Mouse (Mus musculus): ENCODE measurements around the gene Shank3. TPM values are rescaled to one million over a fixed set of nuclear protein-coding genes. Genes with fewer than 3 reads are reported as not detected.
A peak's percentile ranks its signal among the peaks of the same experiment; 100 is the strongest.

Gene Shank3
- polyA plus RNA-seq, 1 experiment from 2014 or later: 3.5 TPM

GRCm38 (mm10) chr15:89548837-89549236 lies 49.4 kb downstream of the Shank3 start:
- Histone ChIP-seq H3K4me1 (replicated peaks; ENCODE audit: control insufficient read depth, insufficient read depth, low read length) (no peaks in the 10 kb centered on the region; the same call in none of the 2 replicates), H3K4me2 (replicated peaks; ENCODE audit: low read depth, low read length) (peak overlapping the region; percentile 59; the same call in 1 of the 2 replicates), H3K36me3 (ENCODE audit: control insufficient read depth, insufficient read depth, low read length) (no peaks in the 10 kb centered on the region), H3K27ac (ENCODE audit: low read depth, low read length) (no peak overlapping the region), H3K9me3 (ENCODE audit: control insufficient read depth, low read length) (no peaks in the 10 kb centered on the region), H3K4me3 (ENCODE audit: low read depth, low read length) (no peak overlapping the region), H3K9ac (ENCODE audit: low read depth, low read length) (no peak overlapping the region), H3K27me3 (ENCODE audit: control insufficient read depth, insufficient read depth, low read length) (peaks cover 8% of the 10 kb centered on the region)
- ATAC-seq (ENCODE audit: low FRiP score): peak; percentile 41; the same call in 1 of the 2 replicates
- 31% methylated on average over 10 of the region's 11 CpGs for whole genome bisulfite sequencing
- DNase-seq (ENCODE audit: low spot score): no peak

- Histone ChIP-seq H3K36me3 (ENCODE audit: control insufficient read depth, insufficient read depth, low read length) (no peaks in the 10 kb centered on the region), H3K4me2 (replicated peaks; ENCODE audit: low read depth, low read length) (no peak overlapping the region), H3K27ac (ENCODE audit: low read depth, low read length) (no peak overlapping the region), H3K4me1 (replicated peaks; ENCODE audit: control insufficient read depth, insufficient read depth, low read length) (no peaks in the 10 kb centered on the region; the same call in none of the 2 replicates), H3K4me3 (ENCODE audit: low read depth, low read length) (no peak overlapping the region), H3K9me3 (ENCODE audit: control insufficient read depth, low read length) (no peaks in the 10 kb centered on the region), H3K9ac (ENCODE audit: low read depth, low read length) (no peak overlapping the region), H3K27me3 (ENCODE audit: control insufficient read depth, insufficient read depth, low read length) (peaks cover 8% of the 10 kb centered on the region)
- DNase-seq (ENCODE audit: low spot score) (no peak), ATAC-seq (ENCODE audit: low FRiP score) (no peak)
- 92% methylated on average over 8 of the region's 8 CpGs for WGBS
These were observed 51.1 kb downstream of the Shank3 start for GRCm38 (mm10) chr15:89550506-89550905.

- Histone ChIP-seq H3K27me3 (ENCODE audit: control insufficient read depth, insufficient read depth, low read length) (peaks cover 15% of the 10 kb centered on the region), H3K9ac (ENCODE audit: low read depth, low read length) (no peak overlapping the region), H3K27ac (ENCODE audit: low read depth, low read length) (no peak overlapping the region), H3K4me1 (replicated peaks; ENCODE audit: control insufficient read depth, insufficient read depth, low read length) (peaks cover 3% of the 10 kb centered on the region), H3K4me2 (replicated peaks; ENCODE audit: low read depth, low read length) (no peak overlapping the region), H3K36me3 (ENCODE audit: control insufficient read depth, insufficient read depth, low read length) (no peaks in the 10 kb centered on the region), H3K9me3 (ENCODE audit: control insufficient read depth, low read length) (no peaks in the 10 kb centered on the region), H3K4me3 (ENCODE audit: low read depth, low read length) (no peak overlapping the region)
- DNase-seq (ENCODE audit: low spot score): no peak
- ATAC-seq (ENCODE audit: low FRiP score): no peak
- 76% methylated on average over 1 of the region's 1 CpGs for WGBS
These were observed 52.3 kb downstream of the Shank3 start for GRCm38 (mm10) chr15:89551733-89552132.

- WGBS: 84% methylated on average over 6 of the region's 6 CpGs
- Histone ChIP-seq H3K9me3 (ENCODE audit: control insufficient read depth, low read length) (no peaks in the 10 kb centered on the region), H3K27me3 (ENCODE audit: control insufficient read depth, insufficient read depth, low read length) (peaks cover 34% of the 10 kb centered on the region), H3K36me3 (ENCODE audit: control insufficient read depth, insufficient read depth, low read length) (no peaks in the 10 kb centered on the region), H3K27ac (ENCODE audit: low read depth, low read length) (no peak overlapping the region), H3K4me3 (ENCODE audit: low read depth, low read length) (no peak overlapping the region), H3K9ac (ENCODE audit: low read depth, low read length) (no peak overlapping the region), H3K4me1 (replicated peaks; ENCODE audit: control insufficient read depth, insufficient read depth, low read length) (peaks cover 11% of the 10 kb centered on the region; the same call in 1 of the 2 replicates), H3K4me2 (replicated peaks; ENCODE audit: low read depth, low read length) (no peak overlapping the region)
- no peak for DNase-seq (ENCODE audit: low spot score)
- no peak for ATAC-seq (ENCODE audit: low FRiP score)
These were observed 56.2 kb downstream of the Shank3 start for GRCm38 (mm10) chr15:89555591-89555990.

- DNase-seq (ENCODE audit: low spot score) (peak; percentile 57), ATAC-seq (ENCODE audit: low FRiP score) (peak; percentile 64)
- Histone ChIP-seq H3K27me3 (ENCODE audit: control insufficient read depth, insufficient read depth, low read length) (peaks cover 34% of the 10 kb centered on the region), H3K4me3 (ENCODE audit: low read depth, low read length) (peak overlapping the region; percentile 2; the same call in 1 of the 2 replicates), H3K4me2 (replicated peaks; ENCODE audit: low read depth, low read length) (peak overlapping the region; percentile 36), H3K36me3 (ENCODE audit: control insufficient read depth, insufficient read depth, low read length) (no peaks in the 10 kb centered on the region), H3K9me3 (ENCODE audit: control insufficient read depth, low read length) (no peaks in the 10 kb centered on the region), H3K4me1 (replicated peaks; ENCODE audit: control insufficient read depth, insufficient read depth, low read length) (peaks cover 11% of the 10 kb centered on the region; the same call in 1 of the 2 replicates), H3K27ac (ENCODE audit: low read depth, low read length) (no peak overlapping the region), H3K9ac (ENCODE audit: low read depth, low read length) (peak overlapping the region; percentile 16)
- WGBS: 25% methylated on average over 23 of the region's 23 CpGs
These were observed 57.2 kb downstream of the Shank3 start for GRCm38 (mm10) chr15:89556401-89557178.

- Histone ChIP-seq H3K4me1 (replicated peaks; ENCODE audit: control insufficient read depth, insufficient read depth, low read length) (peaks cover 11% of the 10 kb centered on the region; the same call in 1 of the 2 replicates), H3K36me3 (ENCODE audit: control insufficient read depth, insufficient read depth, low read length) (no peaks in the 10 kb centered on the region), H3K9me3 (ENCODE audit: control insufficient read depth, low read length) (no peaks in the 10 kb centered on the region), H3K27ac (ENCODE audit: low read depth, low read length) (no peak overlapping the region), H3K27me3 (ENCODE audit: control insufficient read depth, insufficient read depth, low read length) (peaks cover 34% of the 10 kb centered on the region), H3K4me3 (ENCODE audit: low read depth, low read length) (peak overlapping the region; percentile 17; the same call in 1 of the 2 replicates), H3K4me2 (replicated peaks; ENCODE audit: low read depth, low read length) (peak overlapping the region; percentile 45), H3K9ac (ENCODE audit: low read depth, low read length) (peak overlapping the region; percentile 16; the same call in 1 of the 2 replicates)
- ATAC-seq (ENCODE audit: low FRiP score): no peak
- DNase-seq (ENCODE audit: low spot score): no peak
- WGBS: 7% methylated on average over 33 of the region's 40 CpGs
These were observed 58.0 kb downstream of the Shank3 start for GRCm38 (mm10) chr15:89557179-89557995.

GRCm38 (mm10) chr15:89557996-89558390 lies 58.6 kb downstream of the Shank3 start:
- Histone ChIP-seq H3K27ac (ENCODE audit: low read depth, low read length) (no peak overlapping the region), H3K4me3 (ENCODE audit: low read depth, low read length) (peak overlapping the region; percentile 17; the same call in 1 of the 2 replicates), H3K27me3 (ENCODE audit: control insufficient read depth, insufficient read depth, low read length) (peaks cover 34% of the 10 kb centered on the region), H3K4me2 (replicated peaks; ENCODE audit: low read depth, low read length) (peak overlapping the region; percentile 45), H3K4me1 (replicated peaks; ENCODE audit: control insufficient read depth, insufficient read depth, low read length) (peaks cover 11% of the 10 kb centered on the region; the same call in 1 of the 2 replicates), H3K36me3 (ENCODE audit: control insufficient read depth, insufficient read depth, low read length) (no peaks in the 10 kb centered on the region), H3K9me3 (ENCODE audit: control insufficient read depth, low read length) (no peaks in the 10 kb centered on the region), H3K9ac (ENCODE audit: low read depth, low read length) (no peak overlapping the region)
- WGBS: 5% methylated on average over 34 of the region's 34 CpGs
- DNase-seq (ENCODE audit: low spot score) (peak; percentile 26), ATAC-seq (ENCODE audit: low FRiP score) (0 out of 2 replicates have a peak, but pooled peaks have one; percentile 15)

- peaks cover 34% of the 10 kb centered on the region for H3K27me3 ChIP-seq (ENCODE audit: control insufficient read depth, insufficient read depth, low read length)
These were observed 59.8 kb downstream of the Shank3 start for GRCm38 (mm10) chr15:89559202-89559731.

More at GRCm38 (mm10) chr15:89559202-89559731, 59.8 kb downstream of the Shank3 start:
- H3K9ac ChIP-seq (ENCODE audit: low read depth, low read length): no peak overlapping the region
- H3K36me3 ChIP-seq (ENCODE audit: control insufficient read depth, insufficient read depth, low read length): no peaks in the 10 kb centered on the region
- no peak overlapping the region for H3K4me2 ChIP-seq (replicated peaks; ENCODE audit: low read depth, low read length)
- peaks cover 11% of the 10 kb centered on the region; the same call in 1 of the 2 replicates for H3K4me1 ChIP-seq (replicated peaks; ENCODE audit: control insufficient read depth, insufficient read depth, low read length)
- H3K27ac ChIP-seq (ENCODE audit: low read depth, low read length): no peak overlapping the region
- H3K4me3 ChIP-seq (ENCODE audit: low read depth, low read length): no peak overlapping the region
- DNase-seq (ENCODE audit: low spot score): no peak
- WGBS: 37% methylated on average over 10 of the region's 10 CpGs
- H3K9me3 ChIP-seq (ENCODE audit: control insufficient read depth, low read length): no peaks in the 10 kb centered on the region
- no peak for ATAC-seq (ENCODE audit: low FRiP score)

Data from hindbrain, embryonic 11.5 days (tissue).